Mouse (Mus musculus) lung, postnatal 0 days (tissue): ENCODE data around the gene Bbs5.

Experiments
- CTCF ChIP-seq: IDR thresholded peaks from 2 replicates; pipeline ENCODE4 v1.5.1; 2016; ENCODE audit warnings: antibody characterized with exemption, mild to moderate bottlenecking
- EP300 ChIP-seq: IDR thresholded peaks from 2 replicates; pipeline ENCODE4 v1.6.1; 2016; ENCODE audit warnings: antibody characterized with exemption, mild to moderate bottlenecking, control low read depth

DNA sequence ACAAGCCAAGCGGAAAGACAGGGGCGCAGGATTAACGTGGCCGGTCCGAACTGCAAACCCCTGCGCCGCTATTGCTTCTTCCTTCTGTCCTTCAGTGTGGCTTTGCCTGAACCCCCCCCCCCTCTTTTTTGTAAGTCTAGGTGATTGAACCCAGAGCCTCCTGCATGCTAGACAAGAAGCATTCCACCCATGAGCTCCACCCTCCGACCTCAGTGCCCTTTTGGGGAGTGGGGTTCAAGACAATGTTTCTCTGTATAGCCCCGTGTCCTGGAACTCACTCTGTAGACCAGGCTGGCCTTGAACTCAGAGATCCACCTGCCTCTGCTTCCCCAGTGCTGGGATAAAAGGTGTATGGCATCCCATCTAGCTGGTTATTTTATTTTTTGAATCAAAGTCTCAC lies 34.3 kb upstream of the Bbs5 start:
- TF ChIP-seq CTCF (no peak), EP300 (no peak)
